Mouse (Mus musculus): ENCODE data around the gene Crocc2.

- TF ChIP-seq POLR2A (IDR thresholded peaks at IDR 0.05; ENCODE audit: insufficient read depth, low read depth, low read length) (no peak), CTCF (IDR thresholded peaks at IDR 0.05; ENCODE audit: insufficient read depth, low read depth, low read length) (no peak)
Measured at GRCm38 (mm10) chr1:93160501-93161133, 7.9 kb upstream of the Crocc2 start, which contains the start of gene 2310007B03Rik.
